Mouse (Mus musculus): Measurements from ENCODE around the gene Phpt1. TPM values are rescaled to one million over a fixed set of nuclear protein-coding genes. Genes with fewer than 3 reads are reported as not detected.

Gene Phpt1
- polyA plus RNA-seq, 1 experiment: 94.2 TPM

DNA sequence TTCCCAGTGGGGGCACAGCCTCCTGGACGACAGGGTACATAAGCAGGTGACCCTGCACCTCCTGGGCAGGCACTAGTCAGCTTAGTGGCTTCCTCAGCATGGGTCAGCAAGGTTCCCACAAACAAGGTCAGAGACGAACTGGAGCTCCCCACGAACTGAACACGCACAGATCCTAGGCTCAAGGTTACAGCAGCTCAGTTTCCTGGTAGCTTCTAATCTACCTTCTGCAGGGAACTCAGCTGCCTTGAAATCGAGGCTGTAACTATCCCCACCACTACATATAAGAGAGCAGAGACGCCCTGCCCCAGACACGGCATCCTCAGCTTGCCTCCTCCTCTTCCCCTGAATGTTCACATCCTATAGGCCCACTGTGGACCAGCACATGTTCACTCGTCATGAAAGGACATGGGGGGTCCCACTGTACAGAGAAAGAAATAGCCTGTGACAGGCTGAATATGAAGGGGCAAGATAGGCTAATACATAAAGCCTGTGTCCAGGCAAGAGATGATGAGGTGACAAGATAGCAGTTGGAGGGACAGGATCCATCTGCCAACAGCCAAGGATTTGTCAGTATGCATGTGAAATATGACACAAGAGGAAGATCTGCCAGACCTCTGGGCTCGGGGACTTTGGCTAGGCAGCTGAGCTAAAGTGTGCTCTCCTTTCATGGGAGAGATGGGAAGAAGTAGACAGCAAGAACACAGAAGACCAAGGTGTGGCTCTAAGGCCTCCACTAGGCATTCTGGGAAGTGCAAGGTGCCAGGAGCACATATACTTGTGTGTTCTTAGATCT is 48.3 kb downstream of the Phpt1 start:
- H3K36me3 ChIP-seq (ENCODE audit: control insufficient read depth, insufficient read depth): peaks cover 97% of the 10 kb centered on the region
- H3ac ChIP-seq (ENCODE audit: control insufficient read depth, insufficient read length, low read depth): no peak overlapping the region
- no peaks in the 10 kb centered on the region for H3K27me3 ChIP-seq (ENCODE audit: control insufficient read depth, insufficient read depth, insufficient read length)
- peaks cover 7% of the 10 kb centered on the region for H3K79me3 ChIP-seq (ENCODE audit: low read depth)
- TF ChIP-seq MYOD1 (IDR thresholded peaks at IDR 0.05; ENCODE audit: control insufficient read depth, insufficient read length, low read depth): no peak
- TF ChIP-seq USF1 (IDR thresholded peaks at IDR 0.05; ENCODE audit: low read depth): no peak
- no peak for TF ChIP-seq FOSL1 (IDR thresholded peaks at IDR 0.05; ENCODE audit: insufficient read depth, low read length, poor library complexity, severe bottlenecking)
- no peak for TF ChIP-seq CTCF (IDR thresholded peaks at IDR 0.05; ENCODE audit: control insufficient read depth, insufficient read depth, insufficient read length)
- no peak for TF ChIP-seq MYOG (IDR thresholded peaks at IDR 0.05; ENCODE audit: control insufficient read depth, extremely low read depth, insufficient read length)
- no peak for TF ChIP-seq CEBPB (IDR thresholded peaks at IDR 0.05; ENCODE audit: low read depth)
- TF ChIP-seq MAX (IDR thresholded peaks at IDR 0.05): no peak
- no peak overlapping the region for H3K4me3 ChIP-seq (ENCODE audit: insufficient read depth, poor library complexity, severe bottlenecking)
- peaks cover 11% of the 10 kb centered on the region for H3K79me2 ChIP-seq (ENCODE audit: control insufficient read depth, insufficient read depth)

Other genes with a start within 250 kb of the Phpt1 start
- 38.0 TPM for gene Man1b1, start 242.9 kb downstream of the Phpt1 start, polyA plus RNA-seq (2012; fragmentation: generic; extraction: Trizol)
- gene Dpp7, start 218.9 kb downstream of the Phpt1 start, polyA plus RNA-seq (2012; fragmentation: generic; extraction: Trizol): 22.4 TPM
- 96.6 TPM for gene Uap1l1, start 209.5 kb downstream of the Phpt1 start, polyA plus RNA-seq (2012; fragmentation: generic; extraction: Trizol)
- 25.8 TPM for gene Sapcd2, start 202.9 kb downstream of the Phpt1 start, polyA plus RNA-seq (2012; fragmentation: generic; extraction: Trizol)
- not detected for gene Entpd2, start 179.3 kb downstream of the Phpt1 start, polyA plus RNA-seq (2012; fragmentation: generic; extraction: Trizol)
- 79.9 TPM for gene Npdc1, start 175.9 kb downstream of the Phpt1 start, polyA plus RNA-seq (2012; fragmentation: generic; extraction: Trizol)
- 0.08 TPM for gene Fut7, start 152.0 kb downstream of the Phpt1 start, polyA plus RNA-seq (2012; fragmentation: generic; extraction: Trizol)
- 4.2 TPM for gene Abca2, start 146.5 kb downstream of the Phpt1 start, polyA plus RNA-seq (2012; fragmentation: generic; extraction: Trizol)
- gene Clic3, start 118.4 kb downstream of the Phpt1 start, polyA plus RNA-seq (2012; fragmentation: generic; extraction: Trizol): 0.15 TPM
- 12.3 TPM for gene Paxx, start 114.1 kb downstream of the Phpt1 start, polyA plus RNA-seq (2012; fragmentation: generic; extraction: Trizol)
- gene Ptgds, start 105.2 kb downstream of the Phpt1 start, polyA plus RNA-seq (2012; fragmentation: generic; extraction: Trizol): not detected
- gene Lcn12, start 81.3 kb downstream of the Phpt1 start, polyA plus RNA-seq (2012; fragmentation: generic; extraction: Trizol): not detected
- gene Fbxw5, start 74.5 kb downstream of the Phpt1 start, polyA plus RNA-seq (2012; fragmentation: generic; extraction: Trizol): 35.8 TPM
- 0.32 TPM for gene C8g, start 73.5 kb downstream of the Phpt1 start, polyA plus RNA-seq (2012; fragmentation: generic; extraction: Trizol)
- 28.8 TPM for gene Traf2, start 28.3 kb downstream of the Phpt1 start, polyA plus RNA-seq (2012; fragmentation: generic; extraction: Trizol)
- gene Edf1, start 17.4 kb downstream of the Phpt1 start, polyA plus RNA-seq (2012; fragmentation: generic; extraction: Trizol): 340 TPM
- 5.7 TPM for gene Mamdc4, start 379 bp downstream of the Phpt1 start, polyA plus RNA-seq (2012; fragmentation: generic; extraction: Trizol)
- gene Ajm1, start 6.5 kb upstream of the Phpt1 start, polyA plus RNA-seq (2012; fragmentation: generic; extraction: Trizol): 0.29 TPM
- 58.9 TPM for gene Rabl6, start 33.3 kb upstream of the Phpt1 start, polyA plus RNA-seq (2012; fragmentation: generic; extraction: Trizol)
- gene Ccdc183, start 42.5 kb upstream of the Phpt1 start, polyA plus RNA-seq (2012; fragmentation: generic; extraction: Trizol): 0.15 TPM
- 12.9 TPM for gene Tmem141, start 46.8 kb upstream of the Phpt1 start, polyA plus RNA-seq (2012; fragmentation: generic; extraction: Trizol)
- gene Fcna, start 52.8 kb upstream of the Phpt1 start, polyA plus RNA-seq (2012; fragmentation: generic; extraction: Trizol): 0.14 TPM
- gene Lcn8, start 77.9 kb upstream of the Phpt1 start, polyA plus RNA-seq (2012; fragmentation: generic; extraction: Trizol): not detected
- not detected for gene Lcn5, start 82.7 kb upstream of the Phpt1 start, polyA plus RNA-seq (2012; fragmentation: generic; extraction: Trizol)
- not detected for gene Lcn6, start 101.6 kb upstream of the Phpt1 start, polyA plus RNA-seq (2012; fragmentation: generic; extraction: Trizol)
- not detected for gene Lcn10, start 107.5 kb upstream of the Phpt1 start, polyA plus RNA-seq (2012; fragmentation: generic; extraction: Trizol)
- not detected for gene Obp2a, start 124.8 kb upstream of the Phpt1 start, polyA plus RNA-seq (2012; fragmentation: generic; extraction: Trizol)
- 1.0 TPM for gene Bmyc, start 131.5 kb upstream of the Phpt1 start, polyA plus RNA-seq (2012; fragmentation: generic; extraction: Trizol)
- not detected for gene Obp2b, start 161.8 kb upstream of the Phpt1 start, polyA plus RNA-seq (2012; fragmentation: generic; extraction: Trizol)
- gene Lcn3, start 190.3 kb upstream of the Phpt1 start, polyA plus RNA-seq (2012; fragmentation: generic; extraction: Trizol): not detected
- gene Lcn11, start 201.8 kb upstream of the Phpt1 start, polyA plus RNA-seq (2012; fragmentation: generic; extraction: Trizol): not detected
- not detected for gene Gm13539, start 207.0 kb upstream of the Phpt1 start, polyA plus RNA-seq (2012; fragmentation: generic; extraction: Trizol)
- gene Glt6d1, start 240.6 kb upstream of the Phpt1 start, polyA plus RNA-seq (2012; fragmentation: generic; extraction: Trizol): not detected
- not detected for gene Lcn9, start 247.9 kb upstream of the Phpt1 start, polyA plus RNA-seq (2012; fragmentation: generic; extraction: Trizol)